Mouse (Mus musculus) hindbrain, embryonic 10.5 days (tissue): ENCODE data around the gene Kif22. TPM values are rescaled to one million over a fixed set of nuclear protein-coding genes. Genes with fewer than 3 reads are reported as not detected.

ENCODE experiments used
- DNase-seq: peaks from one replicate; pipeline ENCODE4 v3.0.0-alpha.2; 2017; ENCODE audit warnings: low spot score
- H3K27ac ChIP-seq: fragments of 300-500 bp; sonication (generic); 2 replicates; pipeline ENCODE4 v1.5.1; 2016; ENCODE audit warnings: mild to moderate bottlenecking, moderate library complexity
- H3K27me3 ChIP-seq: fragments of 300-500 bp; sonication (generic); 2 replicates; pipeline ENCODE4 v1.6.1; 2016; ENCODE audit warnings: mild to moderate bottlenecking; ENCODE audit not compliant: poor library complexity, insufficient read depth, severe bottlenecking
- H3K36me3 ChIP-seq: fragments of 300-500 bp; sonication (generic); 2 replicates; pipeline ENCODE4 v1.6.1; 2016; ENCODE audit warnings: mild to moderate bottlenecking, moderate library complexity
- H3K4me1 ChIP-seq: fragments of 300-500 bp; sonication (generic); replicated peaks from 2 replicates; pipeline ENCODE4 v1.6.1; 2016; ENCODE audit warnings: mild to moderate bottlenecking
- H3K4me3 ChIP-seq: fragments of 300-500 bp; sonication (generic); 2 replicates; pipeline ENCODE4 v1.5.1; 2016; ENCODE audit warnings: mild to moderate bottlenecking, moderate library complexity
- H3K9me3 ChIP-seq: fragments of 300-500 bp; sonication (generic); 2 replicates; pipeline ENCODE4 v1.6.1; 2016; ENCODE audit warnings: mild to moderate bottlenecking, moderate library complexity
- WGBS: fragments of 180-500 bp; shearing (Covaris S2); methylation state at CpG from one replicate; pipeline ENCODE4 v1.1.7; 2016; 5-methylcytosine and 5-hydroxymethylcytosine counted together
- polyA plus RNA-seq: library from polyadenylated mRNA; unstranded; fragments of >200 nt; fragmentation: Nextera tagmentation; extraction: Ambion mirVana; gene quantifications from 2 replicates; pipeline ENCODE4 v1.2.1, GENCODE M21; 2016

Gene Kif22
- polyA plus RNA-seq, 1 experiment from 2014 or later = 161 TPM

DNA sequence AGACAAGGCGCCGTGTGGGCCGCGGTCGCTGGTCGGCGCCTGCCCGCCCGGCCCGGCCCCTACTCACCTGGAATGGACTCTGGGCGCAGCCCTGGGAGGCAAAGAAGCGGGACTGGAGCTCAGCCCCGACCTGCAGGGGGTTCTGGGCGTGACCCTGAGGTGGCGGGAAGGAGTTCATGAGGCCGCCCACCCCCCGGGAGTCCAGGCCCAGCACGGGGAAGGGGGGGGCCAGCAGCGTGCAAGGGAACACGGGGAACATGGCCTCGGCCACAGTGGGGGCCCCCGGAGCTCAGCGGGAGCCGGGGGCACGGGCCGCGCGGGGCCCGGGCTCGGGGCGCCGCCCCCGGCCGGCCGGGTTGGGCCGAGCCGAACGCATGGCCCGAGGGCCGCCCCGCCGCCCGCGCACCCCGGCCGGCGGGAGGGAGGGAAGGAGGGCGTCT, 16.1 kb downstream of the Kif22 start:
- H3K4me1 ChIP-seq = peaks cover 60% of the 10 kb centered on the region
- H3K9me3 ChIP-seq = no peaks in the 10 kb centered on the region
- H3K27ac ChIP-seq = peak overlapping the region; percentile 100
- H3K27me3 ChIP-seq = no peaks in the 10 kb centered on the region
- WGBS = under 1% methylated on average over 48 of the region's 48 CpGs
- peaks cover 76% of the 10 kb centered on the region for H3K36me3 ChIP-seq
- peak overlapping the region; percentile 90 for H3K4me3 ChIP-seq
- peak; percentile 79 for DNase-seq

DNA sequence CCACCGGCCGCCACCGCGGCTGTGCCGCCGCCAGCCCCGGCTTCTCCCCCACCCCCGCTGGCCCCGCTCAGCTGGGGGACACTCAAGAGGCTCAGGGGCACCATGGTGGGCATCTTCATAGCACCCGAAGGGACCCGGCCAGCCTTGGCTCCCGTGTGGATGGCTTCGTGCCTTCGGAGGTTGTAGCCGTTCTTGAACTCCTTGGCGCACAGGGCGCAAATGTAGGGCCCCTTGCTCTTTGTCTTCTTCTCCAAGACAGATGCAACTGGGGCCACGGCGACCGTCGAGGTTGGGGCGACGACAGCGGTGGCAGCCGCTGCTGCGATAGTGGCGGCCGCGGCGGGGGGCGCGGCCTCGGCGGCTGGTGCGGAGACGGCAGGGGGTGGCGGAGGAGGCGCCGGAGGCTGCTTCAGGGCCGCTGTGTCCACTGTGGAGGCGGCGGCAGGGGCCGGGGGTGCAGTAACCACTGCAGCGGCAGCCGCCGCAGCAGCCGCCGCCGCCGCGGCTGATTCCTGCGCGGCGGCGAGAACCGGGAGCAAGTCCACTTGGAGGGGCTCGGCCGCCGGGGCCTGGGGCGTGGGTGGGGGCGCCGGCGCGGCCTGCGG, 16.6 kb downstream of the Kif22 start:
- Histone ChIP-seq H3K4me3 (peak overlapping the region; percentile 90), H3K9me3 (no peaks in the 10 kb centered on the region), H3K36me3 (peaks cover 71% of the 10 kb centered on the region), H3K27ac (peak overlapping the region; percentile 100), H3K27me3 (no peaks in the 10 kb centered on the region), H3K4me1 (peaks cover 65% of the 10 kb centered on the region)
- DNase-seq = no peak
- WGBS = under 1% methylated on average over 65 of the region's 65 CpGs

DNA sequence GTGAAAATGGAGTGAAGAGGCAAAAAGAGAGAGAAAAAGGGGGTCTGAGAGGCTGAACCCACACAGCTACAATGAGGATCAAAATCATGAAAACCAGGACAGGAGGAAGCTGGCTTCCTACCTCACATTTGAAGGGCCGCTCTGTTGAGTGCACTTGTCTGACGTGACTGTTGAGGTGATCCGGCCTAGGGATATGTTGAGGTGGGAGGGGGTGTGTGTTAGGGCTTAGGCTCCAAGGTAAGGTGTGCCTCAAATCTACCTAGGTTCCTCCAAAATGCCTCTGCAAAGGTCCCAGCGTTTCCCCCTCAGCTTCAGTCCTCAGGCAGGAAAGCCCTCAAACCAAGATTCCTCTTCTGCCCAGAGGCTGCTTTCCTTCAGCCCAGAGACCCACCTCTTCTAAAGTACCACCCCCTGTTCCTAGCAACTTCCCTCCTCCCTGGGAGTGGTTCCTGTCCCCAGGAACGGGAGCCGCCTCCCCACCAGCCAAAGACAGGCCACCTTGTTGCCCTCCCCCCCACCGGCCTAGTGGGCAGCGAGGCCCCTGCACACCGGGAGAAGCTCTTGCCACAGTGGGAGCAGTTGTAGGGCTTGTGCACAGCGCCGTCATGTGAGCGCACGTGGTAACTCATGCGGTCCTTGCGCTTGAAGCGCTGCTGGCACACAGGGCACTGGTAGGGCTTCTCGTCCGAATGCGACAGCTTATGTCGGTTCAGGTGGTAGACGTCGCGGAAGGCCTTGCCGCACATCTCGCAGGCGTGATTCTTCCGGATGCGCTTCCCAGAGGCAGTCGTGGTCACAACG, 17.3 kb downstream of the Kif22 start:
- Histone ChIP-seq H3K4me1 (peaks cover 72% of the 10 kb centered on the region), H3K4me3 (peak overlapping the region; percentile 90), H3K27me3 (no peaks in the 10 kb centered on the region), H3K9me3 (no peaks in the 10 kb centered on the region), H3K27ac (peak overlapping the region; percentile 100), H3K36me3 (peaks cover 64% of the 10 kb centered on the region)
- peak; percentile 83 for DNase-seq
- WGBS = 1% methylated on average over 30 of the region's 30 CpGs

DNA sequence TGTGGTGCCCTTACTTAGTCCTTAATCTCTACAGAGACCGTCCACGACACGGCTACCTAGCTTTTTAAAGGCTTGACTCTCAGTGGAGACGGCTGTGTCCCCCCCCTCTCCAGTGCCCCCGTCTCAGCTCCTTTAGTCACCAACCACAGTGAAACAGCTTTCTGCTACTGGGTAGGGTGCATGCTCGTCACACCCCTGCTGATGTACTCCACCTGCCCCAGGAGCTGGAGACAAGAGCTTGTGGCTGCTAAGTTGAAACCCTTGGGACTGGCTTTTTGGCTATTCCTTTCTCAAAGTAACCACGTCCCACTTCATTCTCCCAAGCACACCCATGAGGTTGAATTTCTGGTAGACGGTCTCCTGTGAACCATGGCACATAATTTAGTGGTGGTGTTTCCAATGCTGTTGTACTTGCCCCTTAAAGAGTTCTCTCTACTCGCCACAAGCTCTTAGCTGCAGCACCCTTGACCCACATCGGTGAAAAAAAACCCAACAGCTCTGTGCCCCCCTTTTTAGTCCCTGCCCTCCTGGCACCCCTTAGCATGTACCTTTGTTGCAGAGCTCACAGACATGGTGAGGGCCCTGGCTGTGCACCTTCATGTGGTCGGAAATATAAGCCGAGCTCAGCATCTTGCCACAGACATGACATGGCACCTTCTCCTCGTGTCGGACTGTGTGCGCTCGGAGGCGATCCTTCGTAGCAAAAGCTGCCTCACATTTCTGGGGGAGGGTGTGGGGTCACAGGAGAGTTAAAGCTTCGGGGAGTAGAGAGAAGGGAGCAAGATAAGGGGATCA, 18.2 kb downstream of the Kif22 start:
- H3K27ac ChIP-seq = peak overlapping the region; percentile 100
- H3K9me3 ChIP-seq = no peaks in the 10 kb centered on the region
- WGBS = 38% methylated on average over 19 of the region's 19 CpGs
- H3K36me3 ChIP-seq = peaks cover 60% of the 10 kb centered on the region
- H3K4me1 ChIP-seq = peaks cover 81% of the 10 kb centered on the region
- DNase-seq = no peak
- no peaks in the 10 kb centered on the region for H3K27me3 ChIP-seq
- peak overlapping the region; percentile 90 for H3K4me3 ChIP-seq

DNA sequence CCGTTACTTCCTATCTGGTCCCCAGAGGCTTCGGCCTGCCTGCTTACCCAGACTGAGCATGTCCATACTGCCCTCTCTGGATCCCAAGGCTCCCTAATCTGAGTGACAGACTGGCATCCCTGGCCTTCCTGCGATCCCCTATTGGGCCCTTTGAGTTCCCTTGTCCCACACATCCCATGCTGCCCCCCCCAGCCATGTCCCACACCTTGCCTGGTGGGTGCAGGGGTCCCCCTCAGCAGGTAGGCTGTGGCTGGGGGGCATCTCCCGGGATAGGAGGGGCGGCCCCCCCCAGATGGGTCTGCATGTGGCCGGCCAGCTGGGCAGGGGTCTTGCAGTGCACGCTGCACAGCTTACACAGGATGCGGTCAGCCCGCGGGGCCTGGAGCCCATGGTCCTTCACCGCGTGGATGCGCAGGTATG, 19.0 kb downstream of the Kif22 start:
- H3K4me1 ChIP-seq = peaks cover 84% of the 10 kb centered on the region

DNA sequence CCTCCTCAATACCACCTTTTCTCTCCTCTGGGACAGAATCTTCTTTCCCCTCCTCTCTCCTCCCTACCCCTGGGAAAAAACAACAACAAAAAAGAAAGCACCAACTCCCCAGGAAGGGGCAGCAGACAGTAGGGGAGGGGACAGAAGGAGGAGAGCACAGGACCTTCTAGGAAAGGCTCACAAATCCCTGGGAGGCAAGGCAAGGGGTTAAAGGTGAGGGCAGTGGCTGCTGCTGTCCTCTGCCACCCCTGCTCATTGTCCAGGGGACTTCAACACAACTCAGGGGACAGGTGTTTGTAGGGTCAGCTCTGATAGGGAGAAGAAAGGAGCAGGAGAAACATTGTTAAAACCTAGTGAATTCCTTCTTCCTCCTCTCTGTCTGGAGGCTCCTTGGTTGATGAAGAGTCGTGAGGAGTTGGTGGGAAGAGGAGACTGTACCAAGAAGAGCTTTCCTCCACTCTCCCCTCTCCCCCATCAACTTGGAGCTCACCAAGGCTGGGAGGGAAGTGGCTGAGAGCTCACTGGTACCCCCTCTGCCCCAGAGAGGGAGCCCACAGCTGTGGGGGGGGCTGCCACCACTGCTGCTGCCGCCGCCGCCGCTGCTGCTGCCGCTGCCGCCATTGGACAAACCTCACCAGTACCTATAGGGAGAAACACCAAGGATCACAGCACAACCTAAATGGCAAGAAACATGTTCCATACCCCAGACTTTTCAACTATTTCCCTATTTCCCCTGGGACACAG, 19.6 kb downstream of the Kif22 start:
- H3K9me3 ChIP-seq = no peaks in the 10 kb centered on the region
- H3K27me3 ChIP-seq = no peaks in the 10 kb centered on the region
- H3K4me3 ChIP-seq = peak overlapping the region; percentile 90
- DNase-seq = no peak
- H3K36me3 ChIP-seq = peaks cover 46% of the 10 kb centered on the region
- peak overlapping the region; percentile 100 for H3K27ac ChIP-seq
- 77% methylated on average over 7 of the region's 7 CpGs for WGBS
- H3K4me1 ChIP-seq = peaks cover 84% of the 10 kb centered on the region

More for the DNA sequence above, 19.0 kb downstream of the Kif22 start:
- no peaks in the 10 kb centered on the region for H3K27me3 ChIP-seq
- no peaks in the 10 kb centered on the region for H3K9me3 ChIP-seq
- no peak for DNase-seq
- 79% methylated on average over 13 of the region's 13 CpGs for WGBS
- peaks cover 51% of the 10 kb centered on the region for H3K36me3 ChIP-seq
- H3K27ac ChIP-seq = peak overlapping the region; percentile 100
- H3K4me3 ChIP-seq = peak overlapping the region; percentile 90

DNA sequence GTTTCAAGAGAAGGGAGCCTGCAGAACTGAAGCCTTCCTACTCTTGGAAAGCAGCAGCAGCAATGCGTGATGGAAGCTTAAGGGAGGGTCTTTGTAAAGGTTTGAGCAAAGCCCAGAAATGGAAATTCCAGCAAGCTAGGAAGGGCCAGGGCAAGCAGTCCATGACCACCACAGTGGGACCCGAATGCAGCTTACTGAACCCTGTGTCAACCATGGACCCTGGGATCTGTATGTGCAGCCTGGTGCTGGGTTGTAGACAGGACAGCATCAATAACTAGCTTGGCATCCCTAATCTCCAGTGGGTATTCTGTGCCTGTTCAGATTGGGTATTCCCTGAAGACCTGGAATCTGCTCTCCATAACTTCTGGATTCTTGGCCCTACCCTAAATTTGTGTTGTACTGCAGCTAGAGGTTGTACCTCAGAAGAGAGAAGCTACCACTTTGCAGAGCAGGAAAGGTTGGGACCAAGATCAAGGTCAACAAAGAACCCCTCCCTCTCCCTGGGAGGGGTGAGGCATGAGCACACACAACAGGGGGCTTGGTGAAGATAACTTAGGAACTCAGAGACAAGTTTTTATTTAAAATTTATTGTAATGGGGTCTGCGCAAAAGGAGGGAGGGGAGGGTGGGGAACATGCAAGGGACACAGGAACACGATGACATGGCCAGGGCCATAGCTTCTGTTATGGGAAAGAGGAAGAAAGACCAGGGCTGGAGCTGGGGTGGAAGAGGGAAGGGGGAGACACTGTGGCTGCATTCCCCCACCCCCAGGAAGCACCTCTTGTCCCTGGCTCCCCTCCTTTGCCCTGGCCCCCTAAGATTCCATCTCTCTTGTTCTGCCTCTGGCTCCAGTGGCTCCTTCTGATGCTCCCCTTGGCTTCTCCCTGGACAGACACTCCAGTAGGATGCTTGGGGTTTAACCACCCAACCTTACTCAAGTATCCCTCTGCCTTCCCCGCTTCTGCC, 20.4 kb downstream of the Kif22 start:
- Histone ChIP-seq H3K4me3 (peak overlapping the region; percentile 90), H3K27ac (peak overlapping the region; percentile 86), H3K27me3 (no peaks in the 10 kb centered on the region), H3K4me1 (peaks cover 80% of the 10 kb centered on the region), H3K9me3 (no peaks in the 10 kb centered on the region), H3K36me3 (peaks cover 43% of the 10 kb centered on the region)
- WGBS = 39% methylated on average over 5 of the region's 5 CpGs
- DNase-seq = no peak

DNA sequence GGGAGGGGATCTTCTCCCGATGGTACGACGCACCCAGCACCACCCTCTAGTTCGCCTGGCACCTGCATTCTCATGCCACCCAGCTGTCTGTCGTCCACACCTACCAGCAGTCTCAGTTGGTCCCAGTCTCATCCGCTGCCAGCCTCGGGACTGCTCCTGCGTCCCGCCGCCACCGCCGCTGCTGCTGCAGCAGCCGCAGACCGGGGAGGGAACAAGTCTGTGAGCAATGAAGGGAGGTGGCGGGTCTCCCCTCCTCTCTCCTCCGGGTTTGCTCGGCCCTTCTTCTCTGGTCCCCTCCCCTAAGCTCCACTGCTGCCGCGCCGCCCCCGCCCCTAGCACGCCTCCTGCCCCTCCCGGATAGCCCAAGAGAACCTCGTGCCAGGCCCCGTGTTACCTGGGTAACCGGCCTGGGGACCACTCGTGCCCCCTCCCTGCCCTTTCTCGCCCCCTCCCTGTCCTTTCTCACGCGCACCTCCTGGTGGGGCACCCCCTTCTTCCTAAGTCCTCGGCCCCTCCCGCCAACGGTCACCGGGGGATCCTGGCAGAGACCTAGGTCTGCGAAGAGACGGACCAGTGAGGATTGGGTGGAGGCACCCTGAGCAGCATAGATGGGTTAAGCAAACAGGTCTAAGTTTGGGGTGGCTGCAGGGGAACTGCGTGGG, 21.2 kb downstream of the Kif22 start, which contains the start of the genes Gm42742 and Prrt2:
Gene Gm42742 (minus strand): TSS at position 197 of the 662 bp plus-strand sequence.
Gene Prrt2 (minus strand): TSS at position 311 of the 662 bp plus-strand sequence.
- peak within 1 kb of the TSS; percentile 90 for H3K4me3 ChIP-seq
- peak within 1 kb of the TSS; percentile 86 for H3K27ac ChIP-seq
- DNase-seq = peak; percentile 68
- H3K4me1 ChIP-seq = peaks cover 88% of the 10 kb centered on the region
- H3K27me3 ChIP-seq = no peaks in the 10 kb centered on the region
- under 1% methylated on average over 37 of the region's 37 CpGs for WGBS
- H3K9me3 ChIP-seq = no peaks in the 10 kb centered on the region
- peaks cover 43% of the 10 kb centered on the region for H3K36me3 ChIP-seq

DNA sequence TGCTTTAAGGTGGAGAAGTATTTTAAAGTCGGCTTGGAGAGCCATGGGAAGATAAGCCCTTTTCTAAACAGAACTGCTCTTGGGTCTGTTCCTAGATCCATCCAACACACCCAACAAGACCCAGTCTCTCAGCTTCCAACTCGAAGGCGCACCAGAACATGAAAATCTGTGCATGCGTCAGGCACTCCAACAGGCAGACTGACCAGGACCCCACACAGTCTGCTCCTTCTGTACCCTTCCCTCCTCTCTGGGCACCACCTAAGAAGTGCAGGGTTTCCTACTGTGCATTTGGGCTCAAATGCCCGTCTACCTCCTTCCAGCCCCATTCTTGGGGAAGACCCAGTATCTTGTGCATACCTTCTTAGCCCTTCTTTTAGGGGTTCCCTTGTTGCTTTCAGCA, 21.8 kb downstream of the Kif22 start:
- peaks cover 47% of the 10 kb centered on the region for H3K36me3 ChIP-seq
- peaks cover 93% of the 10 kb centered on the region for H3K4me1 ChIP-seq
- no peaks in the 10 kb centered on the region for H3K9me3 ChIP-seq
- WGBS = 32% methylated on average over 5 of the region's 5 CpGs
- H3K4me3 ChIP-seq = peak overlapping the region; percentile 90
- H3K27me3 ChIP-seq = no peaks in the 10 kb centered on the region
- peak overlapping the region; percentile 86 for H3K27ac ChIP-seq
- DNase-seq = no peak

DNA sequence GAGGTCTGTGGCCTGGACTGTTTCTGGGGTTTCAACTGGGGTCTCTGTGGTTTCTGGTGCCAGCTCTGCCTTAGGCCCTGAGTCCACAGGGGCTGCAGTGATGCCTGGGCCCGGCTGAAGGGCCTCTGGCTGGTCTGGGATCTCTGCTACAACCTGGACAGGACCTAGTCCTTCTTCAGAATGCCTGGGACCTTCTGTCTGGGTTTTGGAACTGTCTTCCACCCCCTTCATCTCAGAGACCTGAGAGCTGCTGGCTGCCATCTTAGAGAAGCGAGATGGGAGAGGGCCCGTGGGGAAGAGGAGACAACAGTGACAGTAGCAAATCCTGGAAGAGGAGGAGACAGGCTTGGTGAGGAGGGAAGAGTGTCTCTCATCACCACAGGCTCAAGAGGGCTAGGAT, 22.2 kb downstream of the Kif22 start:
- Histone ChIP-seq H3K27me3 (no peaks in the 10 kb centered on the region), H3K36me3 (peaks cover 47% of the 10 kb centered on the region), H3K4me3 (peak overlapping the region; percentile 90), H3K9me3 (no peaks in the 10 kb centered on the region), H3K27ac (peak overlapping the region; percentile 86), H3K4me1 (peaks cover 93% of the 10 kb centered on the region)
- WGBS = 62% methylated on average over 3 of the region's 3 CpGs
- no peak for DNase-seq
